Mouse (Mus musculus) embryo, embryonic 11.5 days (tissue): ENCODE measurements at regions not wholly inside any gene's neighbourhood (a gene's known extent, or its start where the extent isn't known, plus 50 kb on each side); places are given as distances from the start of the nearest gene placed in this dataset.
A peak's percentile ranks its signal among the peaks of the same experiment; 100 is the strongest.

Source experiments
- DNase-seq: peaks from one replicate; pipeline ENCODE4 v3.0.0-alpha.2; 2012; ENCODE audit warnings: low read depth, low spot score

DNA sequence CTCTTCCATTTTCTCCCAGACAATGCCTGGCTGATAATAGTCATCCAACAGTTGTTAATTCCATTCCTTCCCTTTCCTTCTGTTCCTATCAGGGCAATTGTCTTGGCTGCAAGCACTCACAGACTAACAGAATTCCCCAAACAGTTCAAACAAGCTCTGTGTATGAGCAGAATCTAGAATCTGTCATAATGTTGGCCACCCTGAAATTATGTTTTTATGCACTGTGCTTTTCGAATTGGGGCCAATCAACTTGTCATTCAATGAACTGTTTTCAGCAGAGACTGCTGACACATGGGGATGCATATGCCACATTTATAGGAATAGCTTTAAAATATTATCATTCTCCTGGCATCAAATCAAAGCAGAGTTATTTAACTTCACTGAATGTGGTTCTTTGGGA, 235.8 kb upstream of the Tmtc4 start:
- DNase-seq = no peak

DNA sequence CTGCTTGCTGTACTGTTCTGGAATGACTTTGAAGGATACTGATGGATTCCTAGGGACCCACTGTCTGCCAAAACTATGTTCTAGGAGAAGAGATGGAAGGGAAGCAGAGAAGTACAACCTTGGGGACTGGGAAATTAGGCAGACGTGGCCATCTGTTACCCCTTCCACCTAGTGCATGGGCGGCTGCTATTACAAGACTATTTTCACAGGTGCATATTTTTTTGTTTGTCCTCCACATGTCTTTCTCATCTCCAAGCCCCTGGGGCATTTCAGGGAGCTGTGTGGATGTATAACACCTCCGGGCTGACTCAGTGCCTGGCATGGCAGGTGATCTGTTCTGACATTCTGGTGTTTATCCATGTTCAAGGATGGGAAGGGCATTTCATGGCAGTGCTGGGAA, 226.4 kb upstream of the Tmtc4 start:
- DNase-seq = no peak

DNA sequence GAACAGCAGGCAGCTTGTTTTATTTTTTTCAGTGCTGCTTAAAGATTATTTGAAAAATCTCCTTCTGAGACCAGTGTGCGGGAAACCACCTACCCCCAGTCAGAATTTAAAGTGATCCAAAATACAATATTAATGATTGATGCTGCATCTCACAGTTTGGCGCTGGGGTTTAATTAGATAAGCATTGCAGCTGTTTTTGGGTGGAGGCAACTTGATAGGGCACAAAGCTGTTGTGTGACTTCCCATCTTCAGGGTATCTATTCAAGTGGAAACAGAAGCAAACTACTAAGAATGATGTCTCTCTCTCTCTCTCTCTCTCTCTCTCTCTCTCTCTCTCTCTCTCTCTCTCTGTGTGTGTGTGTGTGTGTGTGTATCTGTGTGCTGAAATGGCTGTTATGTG, 219.0 kb upstream of the Tmtc4 start:
- DNase-seq = no peak

DNA sequence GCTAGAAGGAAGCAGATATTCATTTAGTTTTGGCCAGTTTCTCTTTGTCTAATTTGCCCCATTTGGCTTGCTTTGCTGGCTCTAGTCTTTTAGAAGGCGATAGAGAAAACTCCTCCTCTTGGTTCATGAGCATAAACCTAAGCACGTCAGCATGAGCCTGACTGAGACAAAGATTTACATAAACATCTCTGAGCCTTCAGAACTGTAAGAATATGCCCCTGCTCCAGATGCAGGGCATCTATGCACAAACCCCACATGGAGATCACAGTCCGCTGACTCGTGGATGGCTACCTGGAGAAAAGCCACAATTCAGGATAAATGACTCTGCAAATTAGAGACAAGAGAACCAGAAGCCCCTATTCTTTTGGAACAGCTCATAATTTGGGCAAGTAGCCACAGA, 218.5 kb upstream of the Tmtc4 start:
- DNase-seq = no peak

DNA sequence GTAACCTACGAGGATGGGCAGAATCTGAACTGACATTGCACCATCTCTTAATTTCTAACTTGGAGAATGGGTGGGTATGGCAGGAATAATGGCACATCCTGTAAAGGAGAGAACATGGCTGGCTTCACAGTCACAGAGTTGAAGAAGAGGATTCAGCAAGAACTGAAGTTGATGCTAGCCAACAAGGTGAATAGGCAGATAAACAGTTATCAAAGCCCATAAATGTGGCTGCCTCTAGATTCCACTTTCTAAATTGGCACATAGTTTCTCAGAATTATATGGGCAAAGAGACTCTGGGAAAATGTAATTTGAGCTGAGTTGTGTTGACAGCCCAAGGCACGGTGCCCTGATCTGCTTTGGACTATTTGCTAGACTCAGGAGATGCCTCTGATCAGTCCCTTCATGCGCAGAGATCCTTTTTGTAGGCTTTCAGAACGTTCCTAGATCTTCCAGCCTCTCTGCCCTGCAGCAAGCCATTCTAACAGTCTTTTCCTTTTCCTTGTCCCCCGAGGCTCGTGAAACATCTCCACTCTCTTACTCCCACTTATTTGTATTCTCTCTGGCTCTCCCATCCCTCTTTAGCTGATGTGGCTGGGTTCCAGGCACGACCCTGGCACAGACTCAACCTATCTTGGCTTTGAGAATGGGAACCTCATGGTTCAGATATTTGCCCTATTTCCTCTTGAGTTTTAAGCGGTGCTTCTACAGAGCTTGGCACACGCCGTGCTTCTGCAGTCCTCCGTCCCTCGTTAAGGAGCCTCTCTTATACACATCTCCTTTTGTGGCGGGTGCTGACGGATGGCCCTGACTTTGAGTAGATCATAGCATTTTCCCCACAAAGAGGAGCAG, 217.8 kb upstream of the Tmtc4 start:
- no peak for DNase-seq

DNA sequence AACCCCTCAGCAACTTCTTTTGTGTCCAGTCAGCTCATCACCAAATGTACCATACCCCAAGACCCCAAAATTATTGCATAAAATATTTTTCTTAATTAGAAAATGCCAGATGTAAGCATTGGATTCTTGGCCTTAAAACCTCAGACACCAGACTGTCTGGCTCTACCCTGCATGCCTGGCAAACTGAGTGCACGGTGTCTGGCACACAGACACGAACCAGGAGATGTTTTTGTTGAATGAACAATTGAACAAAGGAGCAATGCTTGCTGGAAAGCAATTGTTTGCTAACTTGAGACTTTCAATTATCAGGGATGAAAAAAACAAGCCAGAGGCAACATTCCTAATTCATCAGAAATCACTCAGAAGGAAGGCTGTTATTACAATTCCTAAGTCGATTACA, 215.3 kb upstream of the Tmtc4 start:
- no peak for DNase-seq

DNA sequence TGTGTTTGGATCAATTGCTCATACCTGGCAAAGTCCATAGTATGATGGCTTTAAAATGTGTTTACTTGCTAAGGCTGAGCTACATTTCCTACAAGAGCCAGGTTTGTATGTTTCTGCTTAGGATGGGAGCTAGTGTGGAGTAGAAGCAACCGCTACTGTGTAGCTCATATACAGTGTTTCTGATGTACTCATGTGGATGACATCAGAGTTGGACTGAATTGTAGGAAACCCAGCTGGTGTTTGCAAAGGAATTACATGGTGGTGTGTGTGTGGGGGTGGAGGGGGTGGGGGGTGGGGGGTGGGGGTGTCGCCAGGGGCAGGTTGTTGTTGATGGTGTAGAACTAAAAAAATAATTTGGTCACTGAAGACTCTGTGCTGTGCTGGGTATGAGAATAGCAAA, 208.7 kb upstream of the Tmtc4 start:
- no peak for DNase-seq

DNA sequence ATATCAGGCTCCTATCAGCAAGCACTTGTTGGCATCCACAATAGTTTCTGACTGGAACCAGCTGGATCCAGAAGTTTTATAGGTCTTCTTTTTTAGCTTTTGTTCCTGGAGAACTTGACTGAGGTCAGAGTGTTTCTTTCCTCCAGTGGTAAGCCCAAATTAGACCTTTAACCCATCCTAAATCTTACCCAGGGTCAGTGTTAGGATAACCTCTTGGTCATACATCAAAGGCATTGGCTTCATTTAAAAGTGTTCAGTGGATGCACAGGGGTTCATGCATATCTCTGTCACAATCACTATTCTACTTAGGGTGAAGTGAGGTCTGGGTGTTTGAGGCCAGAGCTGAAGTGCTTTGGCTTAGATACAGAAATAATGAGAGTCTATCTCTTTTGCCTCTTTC, 206.9 kb upstream of the Tmtc4 start:
- DNase-seq = no peak

DNA sequence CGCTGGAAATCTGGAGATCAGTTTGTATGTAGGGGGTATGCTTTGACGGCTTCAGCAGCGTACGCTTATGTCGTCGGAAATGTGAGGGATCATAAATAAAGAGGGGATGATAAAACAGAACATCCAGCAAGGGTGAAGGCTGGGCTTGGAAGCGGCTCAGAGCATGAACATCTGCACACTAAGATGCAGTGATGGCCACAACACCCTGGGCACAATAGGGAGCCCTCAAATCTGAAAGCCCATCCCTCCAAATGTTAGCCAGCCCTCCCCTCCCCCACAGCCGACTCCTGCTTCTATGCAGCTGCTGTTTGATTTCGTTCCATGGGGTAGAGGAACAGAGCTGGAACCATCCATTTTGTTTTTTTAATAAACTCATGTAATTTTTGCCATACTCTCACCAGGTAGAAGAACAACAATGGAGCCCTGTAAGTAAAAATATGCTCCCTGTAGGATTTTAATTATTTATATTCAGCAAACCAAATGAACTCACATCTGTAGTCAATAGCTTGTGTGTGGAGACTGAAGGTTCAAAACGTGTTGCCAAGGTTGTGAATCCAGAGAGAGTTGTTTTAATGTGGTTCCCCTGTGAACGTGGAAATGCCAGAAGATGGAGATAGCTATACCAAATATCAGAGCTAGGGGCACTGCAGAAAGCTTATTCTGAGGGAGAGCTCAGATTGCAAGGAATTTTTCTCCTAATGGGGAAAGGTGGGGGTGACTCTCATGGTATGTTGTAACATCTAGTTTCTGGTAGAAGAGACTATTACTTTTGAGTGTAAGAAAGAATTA, 203.6 kb upstream of the Tmtc4 start:
- peak; percentile 5 for DNase-seq

DNA sequence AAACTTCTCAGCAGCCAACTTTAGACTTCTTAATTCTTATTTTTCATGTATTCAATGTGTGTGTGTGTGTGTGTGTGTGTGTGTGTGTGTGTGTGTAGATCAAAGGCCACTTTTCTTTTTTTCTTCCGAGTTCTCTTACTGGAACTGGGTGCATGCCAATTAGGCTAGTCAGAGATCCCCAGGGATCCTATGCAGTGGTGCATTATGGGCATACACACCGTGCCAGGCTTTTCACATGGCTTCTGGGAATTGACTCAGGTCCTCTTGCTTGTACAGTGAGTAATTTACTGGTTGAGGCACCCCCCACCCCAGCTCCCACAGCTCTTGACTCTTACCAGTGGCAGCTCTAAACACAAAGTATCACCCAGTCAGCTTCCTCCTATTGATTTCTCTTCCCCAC, 189.3 kb upstream of the Tmtc4 start:
- no peak for DNase-seq

DNA sequence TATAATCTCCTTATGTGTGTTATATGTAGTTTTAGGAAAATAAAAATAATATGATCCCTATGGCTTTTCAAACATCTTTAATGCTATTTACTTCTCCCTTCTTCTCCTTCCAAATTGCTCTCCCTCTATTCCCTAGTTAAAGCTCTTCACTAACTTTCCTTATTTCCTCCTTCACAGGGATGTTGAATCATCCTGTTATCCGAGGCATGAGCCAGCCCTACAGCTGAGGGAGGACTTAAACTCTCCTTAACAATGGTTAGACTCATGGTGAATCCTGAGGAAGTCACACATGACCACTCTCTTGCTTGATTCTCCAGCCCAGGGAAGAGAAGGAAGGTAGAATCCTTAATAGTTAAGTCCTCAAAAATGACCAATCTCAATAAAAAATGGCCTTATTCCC, 188.0 kb upstream of the Tmtc4 start:
- no peak for DNase-seq

DNA sequence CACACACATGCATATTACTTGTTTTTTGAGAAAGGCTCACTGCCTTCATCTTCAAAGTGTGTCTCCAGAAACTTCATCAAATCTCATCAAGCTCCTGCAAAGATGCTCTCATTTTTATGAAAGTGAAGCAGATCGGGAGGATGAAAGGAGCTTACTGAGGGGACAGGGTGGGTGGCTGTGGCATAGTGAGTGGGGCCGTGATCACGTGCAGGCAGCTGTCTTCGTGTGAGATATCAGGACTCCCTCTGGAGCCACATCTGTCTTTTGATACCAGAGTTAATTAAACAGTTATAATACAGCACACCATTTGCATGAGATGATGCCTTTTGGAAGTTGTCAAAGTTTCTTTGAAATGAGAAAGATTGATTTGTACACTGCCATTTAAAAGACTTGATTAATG, 180.0 kb upstream of the Tmtc4 start:
- no peak for DNase-seq

DNA sequence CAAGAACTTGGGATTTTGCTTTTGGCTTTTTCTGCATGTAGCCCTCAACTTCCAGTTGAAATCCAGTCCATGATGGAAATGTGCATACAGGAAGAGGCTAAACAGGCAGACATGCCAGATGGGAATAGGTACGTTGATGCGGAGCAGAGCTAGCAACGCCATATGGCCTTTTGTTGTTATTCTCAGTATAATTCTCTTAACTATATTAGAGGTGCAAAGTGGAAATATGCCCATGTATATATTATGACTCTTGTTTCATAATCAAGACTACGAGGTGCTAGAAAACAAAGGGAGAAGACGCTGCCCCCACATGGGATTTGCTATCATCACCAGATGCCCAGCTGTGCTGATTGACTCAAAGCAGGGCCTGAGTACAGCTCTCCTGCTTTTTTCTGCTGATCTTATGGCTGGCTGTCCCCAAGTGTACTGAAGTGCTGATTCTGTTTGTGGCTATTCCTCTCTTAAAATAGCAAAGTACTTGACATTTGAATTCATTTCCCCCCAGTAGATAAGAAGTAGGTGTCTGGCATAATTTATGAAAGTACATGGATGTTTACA, 159.7 kb upstream of the Tmtc4 start:
- no peak for DNase-seq

DNA sequence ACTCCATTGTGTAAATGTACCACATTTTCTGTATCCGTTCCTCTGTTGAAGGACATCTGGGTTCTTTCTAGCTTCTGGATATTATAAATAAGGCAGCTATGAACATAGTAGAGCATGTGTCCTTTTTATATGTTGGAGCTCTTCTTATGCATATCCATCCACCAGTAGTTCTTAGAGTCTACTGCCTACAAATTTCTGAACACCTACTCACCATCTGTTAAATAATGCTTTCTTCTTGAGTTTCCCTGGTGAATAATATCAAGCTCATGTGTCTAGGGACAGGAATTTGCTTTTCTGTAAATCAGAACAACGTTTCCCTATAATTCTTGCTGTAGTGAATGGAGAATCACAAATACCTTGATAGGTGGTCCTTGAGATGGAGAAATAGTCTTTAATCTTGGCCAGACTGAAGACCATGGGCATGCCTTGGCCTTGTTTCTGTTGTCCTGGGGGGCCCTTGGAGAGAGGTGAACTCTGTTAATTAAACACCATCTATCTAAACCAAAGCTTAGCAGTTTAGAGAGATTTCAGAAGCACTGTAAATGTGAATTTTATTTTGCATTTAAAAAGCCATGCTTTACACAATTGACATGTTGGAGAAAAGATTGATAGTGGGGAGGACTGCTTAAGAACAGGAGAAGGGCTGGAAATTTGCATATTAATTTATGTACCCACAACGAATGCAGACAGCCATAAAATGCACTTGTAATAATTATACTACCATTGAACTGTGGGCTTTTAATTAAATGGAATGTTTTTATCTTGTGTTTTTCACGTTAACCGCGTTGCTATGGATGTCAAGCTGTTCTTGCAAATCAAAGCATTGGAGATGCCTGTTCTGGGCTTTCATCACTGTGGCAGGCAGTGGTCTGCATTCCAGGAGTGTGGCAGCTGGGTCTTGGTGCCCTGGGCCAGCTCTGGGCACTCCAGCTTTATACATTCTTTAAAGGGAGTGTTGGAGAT, 155.2 kb upstream of the Tmtc4 start:
- DNase-seq = no peak

DNA sequence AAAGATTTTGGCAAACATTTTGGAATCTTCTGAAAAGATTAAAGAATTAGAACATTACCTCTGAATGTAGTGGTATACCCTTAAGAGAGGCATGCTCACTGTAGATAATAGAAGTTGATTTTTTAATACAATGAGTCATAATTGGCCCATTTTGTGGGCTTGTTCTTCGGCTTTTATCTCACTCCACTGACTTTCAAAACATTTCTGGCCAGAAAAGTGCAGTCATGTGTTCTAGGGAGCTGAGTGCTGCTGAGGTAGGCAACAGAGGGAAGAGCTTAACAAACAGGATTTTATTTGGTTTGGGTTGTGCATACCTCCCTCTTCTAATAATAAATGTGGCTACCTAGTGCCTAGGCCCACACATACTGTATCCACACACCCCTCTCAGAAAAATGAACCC, 150.1 kb upstream of the Tmtc4 start:
- no peak for DNase-seq

DNA sequence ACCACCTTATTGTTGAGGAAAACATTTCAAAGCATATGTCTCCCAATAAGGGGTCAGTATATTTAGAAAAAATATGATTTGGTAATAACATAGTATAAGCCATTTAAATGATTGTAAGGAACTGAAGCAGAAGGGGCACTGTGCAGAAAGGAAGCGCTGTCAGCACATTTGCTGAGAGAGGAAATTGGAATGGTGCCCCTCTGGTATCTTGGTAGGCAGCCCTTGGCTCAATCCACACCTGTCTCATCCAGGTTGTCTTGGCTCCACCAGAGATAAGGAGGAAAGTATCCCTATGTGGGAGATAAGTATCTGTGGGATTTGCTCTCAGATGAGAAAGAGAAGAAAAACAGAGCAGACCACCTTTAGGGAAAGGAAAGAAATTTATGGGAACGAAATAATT, 136.5 kb upstream of the Tmtc4 start:
- no peak for DNase-seq

DNA sequence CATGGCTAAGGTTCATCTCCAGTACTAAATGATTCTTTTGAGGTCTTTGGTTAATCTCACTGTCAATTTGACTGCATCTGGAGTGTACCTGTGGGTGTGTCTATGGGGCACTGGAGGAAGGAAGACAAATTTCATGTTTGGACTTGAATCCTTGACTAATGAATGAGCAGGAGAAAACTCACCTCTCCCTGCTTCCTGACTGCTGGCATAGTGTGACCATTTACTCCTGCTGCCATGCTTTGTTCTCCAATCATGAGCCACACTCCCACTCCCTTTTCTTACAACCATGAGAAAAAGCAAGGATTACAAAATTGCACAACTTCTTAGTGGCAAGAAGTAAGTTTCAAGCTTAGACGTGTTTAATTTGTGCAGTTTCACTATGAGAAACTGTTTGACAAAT, 132.5 kb upstream of the Tmtc4 start:
- DNase-seq = no peak

DNA sequence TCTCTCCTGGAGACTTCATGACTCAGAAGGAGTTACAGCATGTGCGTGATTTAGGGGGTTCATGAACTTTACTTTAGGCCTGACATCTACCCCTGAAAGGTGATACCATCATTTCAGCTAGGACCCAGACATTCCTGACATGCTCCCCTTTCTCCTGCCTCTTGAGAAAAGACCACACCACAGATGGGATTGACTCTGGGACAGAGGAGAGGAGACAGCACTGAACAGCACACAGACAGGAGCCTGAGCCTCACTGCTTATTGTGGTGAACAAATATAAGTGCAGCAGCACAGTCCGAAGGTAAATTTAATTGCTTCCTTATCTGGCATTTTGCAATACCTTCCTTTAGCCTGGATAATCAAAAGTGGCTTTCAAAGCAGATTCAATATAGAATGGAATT, 126.7 kb upstream of the Tmtc4 start:
- no peak for DNase-seq

DNA sequence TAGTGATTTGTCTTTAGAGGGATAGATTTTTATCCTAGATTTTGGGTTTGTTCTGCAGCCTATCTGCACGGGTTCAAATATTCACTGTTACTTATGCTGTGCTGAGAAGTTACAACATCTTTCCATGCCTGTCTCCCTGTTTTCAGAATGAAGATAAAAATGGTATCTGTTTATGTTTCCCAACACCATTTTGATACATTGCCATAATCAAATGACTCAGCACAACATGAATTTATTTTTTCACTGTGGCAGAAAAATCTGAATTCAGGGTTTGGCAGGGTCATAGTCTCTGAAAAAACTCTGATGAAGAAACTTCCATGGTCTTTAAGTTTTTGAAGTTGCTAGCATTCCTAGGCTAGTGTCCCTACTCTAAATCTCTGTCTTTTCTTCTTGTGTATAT, 116.5 kb upstream of the Tmtc4 start:
- DNase-seq = no peak

DNA sequence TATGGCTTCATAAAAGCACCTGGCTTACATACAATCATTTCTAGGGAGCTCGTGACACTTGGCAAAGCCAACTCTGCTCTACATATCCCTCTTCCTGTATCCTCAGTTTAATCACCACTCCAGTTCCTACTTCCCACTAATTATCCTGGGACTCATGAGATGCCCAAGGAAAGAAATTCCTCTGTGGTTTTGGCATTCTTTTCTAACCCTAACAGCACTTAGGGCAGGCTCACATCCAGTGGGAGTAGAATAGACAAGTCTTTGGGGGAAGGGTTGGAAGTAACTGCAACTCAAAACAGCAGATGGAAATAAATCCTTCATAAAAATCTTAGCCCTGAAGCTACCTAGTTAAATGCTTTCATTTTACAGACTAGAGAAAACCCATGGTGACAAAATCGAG, 112.3 kb upstream of the Tmtc4 start:
- no peak for DNase-seq

DNA sequence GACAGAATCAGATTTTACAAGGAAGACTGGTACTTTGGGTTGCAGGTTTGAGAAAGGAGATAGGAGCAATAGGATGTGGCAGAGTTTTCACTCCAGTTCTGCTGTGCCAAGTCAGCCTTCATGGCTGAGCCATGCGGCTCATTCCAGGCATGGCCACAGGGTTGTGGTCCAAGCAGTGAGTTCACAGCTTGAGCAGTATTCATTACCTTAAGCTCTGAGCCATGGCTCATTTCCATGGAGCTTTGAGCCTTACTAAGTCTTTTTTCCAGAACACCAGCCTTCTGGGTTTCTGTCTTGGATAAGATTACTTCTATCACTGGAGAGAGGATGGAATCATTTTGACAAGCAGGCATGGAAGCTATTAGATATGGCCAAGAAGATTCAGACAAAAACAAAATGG, 98.2 kb upstream of the Tmtc4 start:
- no peak for DNase-seq
